10 mouse cellular contexts compared by ENCODE assay signal in genomic region chr4:3069341-3069740, GRCm38 (mm10).
A peak's percentile ranks its signal among the peaks of the same experiment; 100 is the strongest.
DNase-seq lines count a peak whose midpoint lies in the region; ATAC-seq and TF ChIP-seq lines count a peak whose summit lies in the region.
"Had no signal": no experiment of that assay in that cellular context is flagged by ENCODE, and none has a peak within 500 bp of the region (broad histone marks: within the 10 kb centered on the region; RNA-seq: fewer than 3 reads in every experiment).

No protein-coding gene starts in this region.

- no peaks in the 10 kb centered on the region for H3K36me3 ChIP-seq in heart, embryonic 14.5 days (ENCODE audit: control insufficient read depth, insufficient read depth, low read length)
- H3K36me3 ChIP-seq in embryonic facial prominence, embryonic 12.5 days, result no peaks in the 10 kb centered on the region
- H3K36me3 ChIP-seq in heart, postnatal 0 days (replicated peaks; ENCODE audit: control insufficient read depth, insufficient read depth, low read length), result no peaks in the 10 kb centered on the region
- H3K36me3 ChIP-seq in liver, postnatal 0 days (replicated peaks; ENCODE audit: insufficient read depth, low read length), result no peaks in the 10 kb centered on the region
- H3K36me3 ChIP-seq: G1E had no signal

- TF ChIP-seq CTCF in heart, postnatal 0 days (IDR thresholded peaks at IDR 0.05; ENCODE audit: low read depth), result no peak
- no peak for TF ChIP-seq CTCF in liver, postnatal 0 days (IDR thresholded peaks at IDR 0.05; ENCODE audit: low read depth)

- H3K4me3 ChIP-seq in heart, embryonic 14.5 days (ENCODE audit: control insufficient read depth in 1 of 2, insufficient read depth in 1 of 2, low read depth in 1 of 2, low read length in 2 of 2), result no peak overlapping the region
- H3K4me3 ChIP-seq in embryonic facial prominence, embryonic 12.5 days, result no peak overlapping the region
- H3K4me3 ChIP-seq in heart, postnatal 0 days (ENCODE audit: low read depth, low read length), result no peak overlapping the region
- no peak overlapping the region for H3K4me3 ChIP-seq in liver, postnatal 0 days (ENCODE audit: low read depth, low read length)
- H3K4me3 ChIP-seq: neural tube, embryonic 13.5 days had no signal

- no peaks in the 10 kb centered on the region for H3K4me1 ChIP-seq in heart, embryonic 14.5 days (ENCODE audit: control insufficient read depth in 2 of 2, insufficient read depth in 2 of 2, low read length in 2 of 2)
- H3K4me1 ChIP-seq in embryonic facial prominence, embryonic 12.5 days, result no peaks in the 10 kb centered on the region
- no peaks in the 10 kb centered on the region for H3K4me1 ChIP-seq in heart, postnatal 0 days (ENCODE audit: control insufficient read depth, insufficient read depth)
- no peaks in the 10 kb centered on the region for H3K4me1 ChIP-seq in liver, postnatal 0 days (ENCODE audit: insufficient read depth)
- H3K4me1 ChIP-seq: neural tube, embryonic 13.5 days had no signal

- no peak overlapping the region for H3K4me2 ChIP-seq in heart, embryonic 14.5 days (ENCODE audit: low read length)
- no peak overlapping the region for H3K4me2 ChIP-seq in embryonic facial prominence, embryonic 12.5 days (replicated peaks)
- no peak overlapping the region for H3K4me2 ChIP-seq in heart, postnatal 0 days (ENCODE audit: low read depth, low read length)
- no peak overlapping the region for H3K4me2 ChIP-seq in liver, postnatal 0 days (ENCODE audit: low read depth, low read length)
- H3K4me2 ChIP-seq: neural tube, embryonic 13.5 days had no signal

- peak; percentile 15 for ATAC-seq in heart, embryonic 14.5 days (ENCODE audit: insufficient number of reproducible peaks, insufficient read depth, low FRiP score, low read depth)
- ATAC-seq in embryonic facial prominence, embryonic 12.5 days (ENCODE audit: insufficient number of reproducible peaks, insufficient read depth, low FRiP score, low TSS enrichment), result peak; percentile 22; the same call in 1 of the 2 replicates
- peak; percentile 28 for ATAC-seq in heart, postnatal 0 days (ENCODE audit: insufficient read depth, low read depth)
- peak; percentile 18; the same call in 1 of the 2 replicates for ATAC-seq in liver, postnatal 0 days
- ATAC-seq in megakaryocyte progenitor cell, adult 5-6 weeks (replicated peaks; ENCODE audit: poor library complexity), result no peak

- no peak for TF ChIP-seq EP300 in heart, postnatal 0 days (IDR thresholded peaks at IDR 0.05; ENCODE audit: low read depth)
- TF ChIP-seq EP300 in liver, postnatal 0 days (IDR thresholded peaks at IDR 0.05; ENCODE audit: low read depth), result no peak

- no peak overlapping the region for H3K9ac ChIP-seq in heart, embryonic 14.5 days (ENCODE audit: low read length)
- H3K9ac ChIP-seq in embryonic facial prominence, embryonic 12.5 days, result no peak overlapping the region
- H3K9ac ChIP-seq in heart, postnatal 0 days (replicated peaks; ENCODE audit: low read depth, low read length), result no peak overlapping the region
- H3K9ac ChIP-seq in liver, postnatal 0 days (replicated peaks), result no peak overlapping the region
- H3K9ac ChIP-seq: neural tube, embryonic 13.5 days had no signal

- no peaks in the 10 kb centered on the region for H3K27me3 ChIP-seq in heart, embryonic 14.5 days (ENCODE audit: control insufficient read depth, insufficient read depth, low read length)
- H3K27me3 ChIP-seq in embryonic facial prominence, embryonic 12.5 days, result no peaks in the 10 kb centered on the region
- H3K27me3 ChIP-seq in heart, postnatal 0 days (ENCODE audit: control insufficient read depth, insufficient read depth, low read length), result no peaks in the 10 kb centered on the region
- no peaks in the 10 kb centered on the region for H3K27me3 ChIP-seq in liver, postnatal 0 days (ENCODE audit: insufficient read depth, low read length)
- H3K27me3 ChIP-seq: neural tube, embryonic 13.5 days had no signal

- H3K9me3 ChIP-seq in heart, embryonic 14.5 days (ENCODE audit: control insufficient read depth, low read length), result peaks cover 72% of the 10 kb centered on the region
- H3K9me3 ChIP-seq in embryonic facial prominence, embryonic 12.5 days, result peaks cover 76% of the 10 kb centered on the region
- H3K9me3 ChIP-seq in heart, postnatal 0 days (replicated peaks; ENCODE audit: control insufficient read depth, low read length), result peaks cover 50% of the 10 kb centered on the region
- H3K9me3 ChIP-seq in liver, postnatal 0 days (ENCODE audit: low read length), result peaks cover 23% of the 10 kb centered on the region

- no peak for DNase-seq in heart, postnatal 4 days
- DNase-seq in heart, postnatal 0 days (ENCODE audit: low spot score), result no peak
- no peak for DNase-seq in liver, postnatal 0 days
- DNase-seq in left cerebral cortex, postnatal 14 days (ENCODE audit: low spot score in 2 of 2), result no peak
- DNase-seq in left cerebral cortex, adult 8-10 months (ENCODE audit: low spot score in 2 of 2), result no peak

- WGBS in heart, embryonic 14.5 days, result 52% methylated on average over 1 of the region's 1 CpGs
- 49% methylated on average over 1 of the region's 1 CpGs for WGBS in embryonic facial prominence, embryonic 12.5 days
- 67% methylated on average over 1 of the region's 1 CpGs for WGBS in heart, postnatal 0 days
- 55% methylated on average over 1 of the region's 1 CpGs for WGBS in liver, postnatal 0 days (ENCODE audit: insufficient replicate concordance)

- H3K27ac ChIP-seq in heart, embryonic 14.5 days (replicated peaks in 1 of 2; ENCODE audit: control insufficient read depth in 1 of 2, insufficient read depth in 1 of 2, low read depth in 2 of 2, low read length in 2 of 2), result no peak overlapping the region
- H3K27ac ChIP-seq in embryonic facial prominence, embryonic 12.5 days, result no peak overlapping the region
- H3K27ac ChIP-seq in heart, postnatal 0 days (ENCODE audit: low read depth), result no peak overlapping the region
- H3K27ac ChIP-seq in liver, postnatal 0 days (ENCODE audit: low read depth), result no peak overlapping the region
- H3K27ac ChIP-seq: neural tube, embryonic 13.5 days had no signal

- intact Hi-C loops in left cerebral cortex, postnatal 14 days (cut with DNase I), result no loop called here
